Mouse (Mus musculus) hindbrain, embryonic 12.5 days (tissue): ENCODE measurements around the gene Kat6b. TPM values are rescaled to one million over a fixed set of nuclear protein-coding genes. Genes with fewer than 3 reads are reported as not detected.

Experiments
- ATAC-seq: fragments of 200-750 bp; cut with Nextera tagmentation; 2 replicates; pipeline ENCODE4 v1.8.0; 2017; ENCODE audit warnings: moderate TSS enrichment; ENCODE audit not compliant: low FRiP score
- H3K27ac ChIP-seq: fragments of 300-500 bp; sonication (generic); 2 replicates; pipeline ENCODE4 v1.5.1; 2016; ENCODE audit warnings: mild to moderate bottlenecking
- H3K27me3 ChIP-seq: fragments of 300-500 bp; sonication (generic); 2 replicates; pipeline ENCODE4 v1.6.1; 2016; ENCODE audit warnings: mild to moderate bottlenecking
- H3K36me3 ChIP-seq: fragments of 300-500 bp; sonication (generic); 2 replicates; pipeline ENCODE4 v1.6.1; 2016; ENCODE audit warnings: mild to moderate bottlenecking
- H3K4me1 ChIP-seq: fragments of 300-500 bp; sonication (generic); 2 replicates; pipeline ENCODE4 v1.6.1; 2016
- H3K4me2 ChIP-seq: fragments of 300-500 bp; sonication (generic); replicated peaks from 2 replicates; pipeline ENCODE4 v1.6.1; 2016; ENCODE audit warnings: mild to moderate bottlenecking
- H3K4me3 ChIP-seq: fragments of 300-500 bp; sonication (generic); 2 replicates; pipeline ENCODE4 v1.5.1; 2016; ENCODE audit warnings: mild to moderate bottlenecking
- H3K9ac ChIP-seq: fragments of 300-500 bp; sonication (generic); 2 replicates; pipeline ENCODE4 v1.6.1; 2016; ENCODE audit warnings: mild to moderate bottlenecking, moderate library complexity
- H3K9me3 ChIP-seq: fragments of 300-500 bp; sonication (generic); replicated peaks from 2 replicates; pipeline ENCODE4 v1.6.1; 2016; ENCODE audit warnings: mild to moderate bottlenecking
- WGBS: fragments of 180-500 bp; shearing (Covaris S2); methylation state at CpG from one replicate; pipeline ENCODE4 v1.1.7; 2016; 5-methylcytosine and 5-hydroxymethylcytosine counted together
- polyA plus RNA-seq: library from polyadenylated mRNA; unstranded; fragments of >200 nt; fragmentation: Nextera tagmentation; extraction: Ambion mirVana; gene quantifications from 2 replicates; pipeline ENCODE4 v1.2.1, GENCODE M21; 2016

Gene Kat6b
- polyA plus RNA-seq, 1 experiment from 2014 or later: 27.1 TPM

- Histone ChIP-seq H3K27me3 (no peaks in the 10 kb centered on the region), H3K4me1 (peaks cover 5% of the 10 kb centered on the region), H3K9ac (no peak overlapping the region), H3K4me2 (no peak overlapping the region), H3K4me3 (no peak overlapping the region), H3K9me3 (no peaks in the 10 kb centered on the region; the same call in 1 of the 2 replicates), H3K36me3 (0 out of 2 replicates have a peak, but pooled peaks cover 2% of the 10 kb centered on the region), H3K27ac (no peak overlapping the region)
- no peak for ATAC-seq
- 90% methylated on average over 1 of the region's 1 CpGs for WGBS
These were observed 110.9 kb downstream of the Kat6b start for GRCm38 (mm10) chr14:21592152-21592551.

- 0 out of 2 replicates have a peak, but pooled peaks cover 2% of the 10 kb centered on the region for H3K36me3 ChIP-seq
- no peak for ATAC-seq
These were observed 111.9 kb downstream of the Kat6b start for GRCm38 (mm10) chr14:21592985-21593750.

GRCm38 (mm10) chr14:21599446-21600173 lies 118.4 kb downstream of the Kat6b start:
- WGBS: 41% methylated on average over 9 of the region's 9 CpGs
- Histone ChIP-seq H3K4me3 (no peak overlapping the region), H3K36me3 (0 out of 2 replicates have a peak, but pooled peaks cover 2% of the 10 kb centered on the region), H3K4me2 (no peak overlapping the region), H3K9me3 (no peaks in the 10 kb centered on the region), H3K9ac (no peak overlapping the region), H3K27ac (peak overlapping the region; percentile 71), H3K4me1 (peaks cover 21% of the 10 kb centered on the region), H3K27me3 (no peaks in the 10 kb centered on the region)
- ATAC-seq: no peak

More at GRCm38 (mm10) chr14:21592985-21593750, 111.9 kb downstream of the Kat6b start:
- Histone ChIP-seq H3K9ac (no peak overlapping the region), H3K4me1 (0 out of 2 replicates have a peak, but pooled peaks cover 3% of the 10 kb centered on the region), H3K9me3 (no peaks in the 10 kb centered on the region; the same call in 1 of the 2 replicates), H3K27ac (no peak overlapping the region), H3K27me3 (no peaks in the 10 kb centered on the region), H3K4me3 (no peak overlapping the region), H3K4me2 (no peak overlapping the region)
- 75% methylated on average over 8 of the region's 8 CpGs for WGBS

- no peaks in the 10 kb centered on the region for H3K27me3 ChIP-seq
- no peak for ATAC-seq
- no peak overlapping the region for H3K4me2 ChIP-seq
These were observed 118.9 kb downstream of the Kat6b start for GRCm38 (mm10) chr14:21600174-21600566.

GRCm38 (mm10) chr14:21600628-21601027 lies 119.4 kb downstream of the Kat6b start:
- no peak overlapping the region for H3K9ac ChIP-seq
- H3K4me3 ChIP-seq: no peak overlapping the region
- H3K4me2 ChIP-seq: no peak overlapping the region
- 38% methylated on average over 1 of the region's 1 CpGs for WGBS
- ATAC-seq: no peak
- no peaks in the 10 kb centered on the region for H3K9me3 ChIP-seq
- peak overlapping the region; percentile 71 for H3K27ac ChIP-seq
- peaks cover 21% of the 10 kb centered on the region for H3K4me1 ChIP-seq
- no peaks in the 10 kb centered on the region for H3K27me3 ChIP-seq
- 0 out of 2 replicates have a peak, but pooled peaks cover 2% of the 10 kb centered on the region for H3K36me3 ChIP-seq

More at GRCm38 (mm10) chr14:21600174-21600566, 118.9 kb downstream of the Kat6b start:
- 0 out of 2 replicates have a peak, but pooled peaks cover 2% of the 10 kb centered on the region for H3K36me3 ChIP-seq
- H3K9me3 ChIP-seq: no peaks in the 10 kb centered on the region
- no peak overlapping the region for H3K4me3 ChIP-seq
- peak overlapping the region; percentile 71 for H3K27ac ChIP-seq
- whole genome bisulfite sequencing: 56% methylated on average over 5 of the region's 5 CpGs
- peaks cover 21% of the 10 kb centered on the region for H3K4me1 ChIP-seq
- H3K9ac ChIP-seq: no peak overlapping the region

GRCm38 (mm10) chr14:21602166-21602565 lies 120.9 kb downstream of the Kat6b start:
- peaks cover 21% of the 10 kb centered on the region for H3K4me1 ChIP-seq
- no peak overlapping the region for H3K4me2 ChIP-seq
- no peak overlapping the region for H3K9ac ChIP-seq
- H3K27ac ChIP-seq: 0 out of 2 replicates have a peak overlapping the region, but pooled peaks have one; percentile 17
- H3K36me3 ChIP-seq: no peaks in the 10 kb centered on the region
- no peak for ATAC-seq
- 90% methylated on average over 12 of the region's 12 CpGs for WGBS
- H3K9me3 ChIP-seq: no peaks in the 10 kb centered on the region
- H3K4me3 ChIP-seq: no peak overlapping the region
- no peaks in the 10 kb centered on the region for H3K27me3 ChIP-seq

- Histone ChIP-seq H3K9ac (no peak overlapping the region), H3K9me3 (no peaks in the 10 kb centered on the region), H3K4me3 (no peak overlapping the region), H3K4me1 (peaks cover 26% of the 10 kb centered on the region), H3K27ac (no peak overlapping the region), H3K4me2 (no peak overlapping the region), H3K36me3 (no peaks in the 10 kb centered on the region), H3K27me3 (no peaks in the 10 kb centered on the region)
- 80% methylated on average over 4 of the region's 4 CpGs for whole genome bisulfite sequencing
- ATAC-seq: no peak
These were observed 121.7 kb downstream of the Kat6b start for GRCm38 (mm10) chr14:21602937-21603336.

- Histone ChIP-seq H3K9ac (no peak overlapping the region), H3K9me3 (no peaks in the 10 kb centered on the region), H3K27ac (peak overlapping the region; percentile 49; the same call in 1 of the 2 replicates), H3K4me1 (peaks cover 17% of the 10 kb centered on the region), H3K4me3 (no peak overlapping the region), H3K4me2 (no peak overlapping the region), H3K36me3 (0 out of 2 replicates have a peak, but pooled peaks cover 3% of the 10 kb centered on the region), H3K27me3 (no peaks in the 10 kb centered on the region)
- ATAC-seq: no peak
- WGBS: 67% methylated on average over 4 of the region's 4 CpGs
These were observed 126.5 kb downstream of the Kat6b start for GRCm38 (mm10) chr14:21607686-21608085.

GRCm38 (mm10) chr14:21608886-21609285 lies 127.7 kb downstream of the Kat6b start:
- Histone ChIP-seq H3K9ac (no peak overlapping the region), H3K27me3 (no peaks in the 10 kb centered on the region), H3K9me3 (no peaks in the 10 kb centered on the region), H3K4me3 (no peak overlapping the region), H3K36me3 (0 out of 2 replicates have a peak, but pooled peaks cover 3% of the 10 kb centered on the region), H3K4me1 (peaks cover 17% of the 10 kb centered on the region), H3K27ac (no peak overlapping the region), H3K4me2 (no peak overlapping the region)
- WGBS: 30% methylated on average over 4 of the region's 4 CpGs
- ATAC-seq: no peak

GRCm38 (mm10) chr14:21610224-21610623 lies 129.0 kb downstream of the Kat6b start:
- H3K4me2 ChIP-seq: no peak overlapping the region
- no peaks in the 10 kb centered on the region for H3K27me3 ChIP-seq
- H3K27ac ChIP-seq: no peak overlapping the region
- H3K9ac ChIP-seq: no peak overlapping the region
- no peak for ATAC-seq
- peaks cover 17% of the 10 kb centered on the region for H3K4me1 ChIP-seq
- WGBS: 15% methylated on average over 3 of the region's 3 CpGs
- 0 out of 2 replicates have a peak, but pooled peaks cover 3% of the 10 kb centered on the region for H3K36me3 ChIP-seq
- no peak overlapping the region for H3K4me3 ChIP-seq
- no peaks in the 10 kb centered on the region for H3K9me3 ChIP-seq

- 91% methylated on average over 6 of the region's 6 CpGs for WGBS
- H3K36me3 ChIP-seq: 0 out of 2 replicates have a peak, but pooled peaks cover 3% of the 10 kb centered on the region
- no peaks in the 10 kb centered on the region for H3K27me3 ChIP-seq
These were observed 131.8 kb downstream of the Kat6b start for GRCm38 (mm10) chr14:21613031-21613430.

GRCm38 (mm10) chr14:21614103-21614502 lies 132.9 kb downstream of the Kat6b start:
- Histone ChIP-seq H3K4me3 (no peak overlapping the region), H3K4me2 (no peak overlapping the region), H3K9me3 (no peaks in the 10 kb centered on the region), H3K9ac (no peak overlapping the region), H3K27ac (no peak overlapping the region), H3K4me1 (0 out of 2 replicates have a peak, but pooled peaks cover 5% of the 10 kb centered on the region), H3K27me3 (no peaks in the 10 kb centered on the region), H3K36me3 (peaks cover 6% of the 10 kb centered on the region)
- 91% methylated on average over 5 of the region's 5 CpGs for WGBS
- ATAC-seq: no peak

More at GRCm38 (mm10) chr14:21613031-21613430, 131.8 kb downstream of the Kat6b start:
- H3K9me3 ChIP-seq: no peaks in the 10 kb centered on the region
- H3K27ac ChIP-seq: no peak overlapping the region
- H3K9ac ChIP-seq: no peak overlapping the region
- no peak for ATAC-seq
- H3K4me3 ChIP-seq: no peak overlapping the region
- no peak overlapping the region for H3K4me2 ChIP-seq
- H3K4me1 ChIP-seq: peaks cover 15% of the 10 kb centered on the region
